Mouse (Mus musculus) heart, embryonic 13.5 days (tissue): Measurements from ENCODE around the gene Asap2. TPM values are rescaled to one million over a fixed set of nuclear protein-coding genes. Genes with fewer than 3 reads are reported as not detected.

Experiments used
- ATAC-seq: fragments of 200-750 bp; cut with Nextera tagmentation; 2 replicates; pipeline ENCODE4 v1.8.0; 2017; ENCODE audit warnings: moderate TSS enrichment; ENCODE audit not compliant: insufficient number of reproducible peaks, low FRiP score, low TSS enrichment; ENCODE audit errors: extremely low read depth
- H3K27ac ChIP-seq: fragments of 300-500 bp; sonication (generic); replicated peaks from 2 replicates; pipeline ENCODE4 v1.5.1; 2015; ENCODE audit warnings: moderate library complexity, mild to moderate bottlenecking, inconsistent platforms
- H3K27me3 ChIP-seq: fragments of 300-500 bp; sonication (generic); replicated peaks from 2 replicates; pipeline ENCODE4 v1.6.1; 2015; ENCODE audit warnings: mild to moderate bottlenecking, inconsistent platforms
- H3K36me3 ChIP-seq: fragments of 300-500 bp; sonication (generic); 2 replicates; pipeline ENCODE4 v1.6.1; 2015; ENCODE audit warnings: mild to moderate bottlenecking, inconsistent platforms
- H3K4me1 ChIP-seq: fragments of 300-500 bp; sonication (generic); 2 replicates; pipeline ENCODE4 v1.6.1; 2015; ENCODE audit warnings: inconsistent platforms
- H3K4me2 ChIP-seq: fragments of 300-500 bp; sonication (generic); 2 replicates; pipeline ENCODE4 v1.6.1; 2015; ENCODE audit warnings: inconsistent platforms, mild to moderate bottlenecking, moderate library complexity
- H3K4me3 ChIP-seq: fragments of 300-500 bp; sonication (generic); 2 replicates; pipeline ENCODE4 v1.5.1; 2015; ENCODE audit warnings: moderate library complexity, mild to moderate bottlenecking, inconsistent platforms
- H3K9ac ChIP-seq: fragments of 300-500 bp; sonication (generic); 2 replicates; pipeline ENCODE4 v1.6.1; 2015; ENCODE audit warnings: inconsistent platforms, mild to moderate bottlenecking, moderate library complexity
- H3K9me3 ChIP-seq: fragments of 300-500 bp; sonication (generic); 2 replicates; pipeline ENCODE4 v1.6.1; 2016; ENCODE audit warnings: inconsistent platforms
- WGBS: fragments of 180-500 bp; shearing (Covaris S2); methylation state at CpG from one replicate; pipeline ENCODE4 v1.1.7; 2015; ENCODE audit warnings: mixed read lengths; 5-methylcytosine and 5-hydroxymethylcytosine counted together
- polyA plus RNA-seq: library from polyadenylated mRNA; unstranded; fragments of >200 nt; fragmentation: Nextera tagmentation; extraction: Ambion mirVana; gene quantifications from 2 replicates; pipeline ENCODE4 v1.2.1, GENCODE M21; 2015

The Asap2 gene
- polyA plus RNA-seq, 1 experiment from 2014 or later, result 6.2 TPM

- no peak for ATAC-seq
- Histone ChIP-seq H3K9me3 (no peaks in the 10 kb centered on the region), H3K4me3 (no peak overlapping the region), H3K4me2 (no peak overlapping the region), H3K27me3 (no peaks in the 10 kb centered on the region), H3K27ac (0 out of 2 replicates have a peak overlapping the region, but pooled peaks have one; percentile 20), H3K4me1 (peaks cover 36% of the 10 kb centered on the region), H3K36me3 (no peaks in the 10 kb centered on the region), H3K9ac (no peak overlapping the region)
- WGBS, result 26% methylated on average over 4 of the region's 4 CpGs
Measured at GRCm38 (mm10) chr12:21146826-21147225, 156.6 kb downstream of the Asap2 start.

GRCm38 (mm10) chr12:21153279-21153707 lies 163.0 kb downstream of the Asap2 start:
- Histone ChIP-seq H3K36me3 (no peaks in the 10 kb centered on the region), H3K9ac (peak overlapping the region; percentile 16; the same call in 1 of the 2 replicates), H3K9me3 (no peaks in the 10 kb centered on the region), H3K27ac (0 out of 2 replicates have a peak overlapping the region, but pooled peaks have one; percentile 36), H3K27me3 (no peaks in the 10 kb centered on the region), H3K4me1 (peaks cover 44% of the 10 kb centered on the region), H3K4me3 (no peak overlapping the region), H3K4me2 (no peak overlapping the region)
- ATAC-seq, result no peak
- 43% methylated on average over 8 of the region's 8 CpGs for WGBS

GRCm38 (mm10) chr12:21155062-21155461 lies 164.8 kb downstream of the Asap2 start:
- 37% methylated on average over 4 of the region's 4 CpGs for WGBS
- peaks cover 61% of the 10 kb centered on the region for H3K4me1 ChIP-seq
- H3K36me3 ChIP-seq, result no peaks in the 10 kb centered on the region
- no peak overlapping the region for H3K4me3 ChIP-seq
- no peaks in the 10 kb centered on the region for H3K27me3 ChIP-seq
- peak overlapping the region; percentile 59 for H3K27ac ChIP-seq
- no peaks in the 10 kb centered on the region for H3K9me3 ChIP-seq
- no peak for ATAC-seq
- peak overlapping the region; percentile 8; the same call in 1 of the 2 replicates for H3K4me2 ChIP-seq
- no peak overlapping the region for H3K9ac ChIP-seq

- no peaks in the 10 kb centered on the region for H3K27me3 ChIP-seq
- no peak overlapping the region for H3K9ac ChIP-seq
- 47% methylated on average over 7 of the region's 7 CpGs for WGBS
- H3K4me2 ChIP-seq, result no peak overlapping the region
- ATAC-seq, result no peak
- peak overlapping the region; percentile 65 for H3K27ac ChIP-seq
- no peak overlapping the region for H3K4me3 ChIP-seq
- H3K36me3 ChIP-seq, result no peaks in the 10 kb centered on the region
- no peaks in the 10 kb centered on the region for H3K9me3 ChIP-seq
- H3K4me1 ChIP-seq, result peaks cover 64% of the 10 kb centered on the region
Measured at GRCm38 (mm10) chr12:21159304-21159703, 169.0 kb downstream of the Asap2 start.

GRCm38 (mm10) chr12:21160327-21160828 lies 170.1 kb downstream of the Asap2 start:
- WGBS, result 63% methylated on average over 8 of the region's 8 CpGs
- Histone ChIP-seq H3K4me2 (peak overlapping the region; percentile 26), H3K4me3 (no peak overlapping the region), H3K36me3 (no peaks in the 10 kb centered on the region), H3K9me3 (no peaks in the 10 kb centered on the region), H3K4me1 (peaks cover 66% of the 10 kb centered on the region), H3K27ac (peak overlapping the region; percentile 65), H3K9ac (no peak overlapping the region), H3K27me3 (no peaks in the 10 kb centered on the region)
- no peak for ATAC-seq

- H3K4me1 ChIP-seq, result peaks cover 68% of the 10 kb centered on the region
Measured at GRCm38 (mm10) chr12:21161841-21162240, 171.6 kb downstream of the Asap2 start.

GRCm38 (mm10) chr12:21163706-21164105 lies 173.4 kb downstream of the Asap2 start:
- ATAC-seq, result no peak
- Histone ChIP-seq H3K27me3 (no peaks in the 10 kb centered on the region), H3K4me3 (no peak overlapping the region), H3K36me3 (no peaks in the 10 kb centered on the region; the same call in 1 of the 2 replicates), H3K27ac (peak overlapping the region; percentile 54), H3K9me3 (no peaks in the 10 kb centered on the region), H3K9ac (no peak overlapping the region), H3K4me1 (peaks cover 73% of the 10 kb centered on the region), H3K4me2 (no peak overlapping the region)
- WGBS, result 64% methylated on average over 3 of the region's 3 CpGs

More at GRCm38 (mm10) chr12:21161841-21162240, 171.6 kb downstream of the Asap2 start:
- Histone ChIP-seq H3K9me3 (no peaks in the 10 kb centered on the region), H3K9ac (no peak overlapping the region), H3K4me2 (no peak overlapping the region), H3K27me3 (no peaks in the 10 kb centered on the region), H3K4me3 (no peak overlapping the region), H3K36me3 (no peaks in the 10 kb centered on the region), H3K27ac (no peak overlapping the region)
- no peak for ATAC-seq
- WGBS, result 77% methylated on average over 4 of the region's 4 CpGs

GRCm38 (mm10) chr12:21164251-21164650 lies 174.0 kb downstream of the Asap2 start:
- Histone ChIP-seq H3K4me3 (no peak overlapping the region), H3K9me3 (no peaks in the 10 kb centered on the region), H3K4me2 (no peak overlapping the region), H3K9ac (no peak overlapping the region), H3K36me3 (peaks cover 5% of the 10 kb centered on the region), H3K27ac (peak overlapping the region; percentile 54), H3K4me1 (peaks cover 73% of the 10 kb centered on the region), H3K27me3 (no peaks in the 10 kb centered on the region)
- 64% methylated on average over 8 of the region's 8 CpGs for WGBS
- no peak for ATAC-seq

GRCm38 (mm10) chr12:21165157-21165556 lies 174.9 kb downstream of the Asap2 start:
- 78% methylated on average over 3 of the region's 3 CpGs for WGBS
- no peaks in the 10 kb centered on the region for H3K9me3 ChIP-seq
- H3K27ac ChIP-seq, result no peak overlapping the region
- H3K36me3 ChIP-seq, result peaks cover 14% of the 10 kb centered on the region
- ATAC-seq, result no peak
- no peak overlapping the region for H3K9ac ChIP-seq
- H3K4me3 ChIP-seq, result no peak overlapping the region
- no peaks in the 10 kb centered on the region for H3K27me3 ChIP-seq
- H3K4me1 ChIP-seq, result peaks cover 71% of the 10 kb centered on the region
- no peak overlapping the region for H3K4me2 ChIP-seq

GRCm38 (mm10) chr12:21165891-21166342 lies 175.7 kb downstream of the Asap2 start:
- peaks cover 15% of the 10 kb centered on the region for H3K36me3 ChIP-seq
- H3K4me1 ChIP-seq, result peaks cover 72% of the 10 kb centered on the region

GRCm38 (mm10) chr12:21166884-21167575 lies 176.8 kb downstream of the Asap2 start:
- Histone ChIP-seq H3K27me3 (no peaks in the 10 kb centered on the region), H3K9ac (peak overlapping the region; percentile 61), H3K4me2 (no peak overlapping the region), H3K36me3 (peaks cover 15% of the 10 kb centered on the region), H3K4me1 (peaks cover 78% of the 10 kb centered on the region), H3K27ac (peak overlapping the region; percentile 67; the same call in 1 of the 2 replicates), H3K9me3 (no peaks in the 10 kb centered on the region), H3K4me3 (no peak overlapping the region)
- 27% methylated on average over 6 of the region's 6 CpGs for WGBS
- ATAC-seq, result no peak

More at GRCm38 (mm10) chr12:21165891-21166342, 175.7 kb downstream of the Asap2 start:
- ATAC-seq, result no peak
- H3K4me2 ChIP-seq, result no peak overlapping the region
- WGBS, result 52% methylated on average over 7 of the region's 7 CpGs
- no peaks in the 10 kb centered on the region for H3K27me3 ChIP-seq
- H3K9ac ChIP-seq, result no peak overlapping the region
- peak overlapping the region; percentile 42; the same call in 1 of the 2 replicates for H3K27ac ChIP-seq
- H3K9me3 ChIP-seq, result no peaks in the 10 kb centered on the region
- no peak overlapping the region for H3K4me3 ChIP-seq
